Mouse (Mus musculus) erythroblast, embryonic 14.5 days (primary cell): ENCODE data around the gene Nr5a2.

Experiments used
- GATA1 ChIP-seq: IDR thresholded peaks from 2 replicates; pipeline ENCODE4 v1.6.1; 2012; ENCODE audit warnings: low read length, inconsistent platforms, mixed read lengths
- TAL1 ChIP-seq: IDR thresholded peaks from 3 replicates; pipeline ENCODE4 v1.6.1; 2012; ENCODE audit warnings: low read length, inconsistent platforms, mixed read lengths

- TF ChIP-seq GATA1 (no peak), TAL1 (no peak)
Measured at GRCm38 (mm10) chr1:136880260-136880659, 80.0 kb downstream of the Nr5a2 start.
